Mouse (Mus musculus) G1E (cell line): ENCODE results near the gene Angel2. TPM values are rescaled to one million over a fixed set of nuclear protein-coding genes. Genes with fewer than 3 reads are reported as not detected.

ENCODE experiments used
- ATAC-seq: 2 replicates; pipeline ENCODE4 v1.8.0; 2016; ENCODE audit warnings: mild to moderate bottlenecking; ENCODE audit not compliant: insufficient number of reproducible peaks, poor library complexity, low FRiP score, severe bottlenecking; ENCODE audit errors: extremely low read depth
- DNase-seq: peaks from one replicate; pipeline ENCODE4 v3.0.0; 2012; ENCODE audit warnings: low spot score
- H3K27me3 ChIP-seq: 2 replicates; pipeline ENCODE4 v1.6.1; 2012; ENCODE audit warnings: mild to moderate bottlenecking, low read length, inconsistent platforms; ENCODE audit not compliant: insufficient read depth
- H3K36me3 ChIP-seq: replicated peaks from 2 replicates; pipeline ENCODE3; 2012; ENCODE audit warnings: mild to moderate bottlenecking, inconsistent platforms
- H3K4me1 ChIP-seq: 2 replicates; pipeline ENCODE4 v1.6.1; 2012; ENCODE audit warnings: low read depth, low read length, inconsistent platforms, mixed read lengths; ENCODE audit not compliant: insufficient read depth
- H3K4me3 ChIP-seq: 2 replicates; pipeline ENCODE4 v1.5.1; 2012; ENCODE audit warnings: low read depth, mild to moderate bottlenecking, inconsistent platforms, low read length, moderate library complexity, mixed read lengths
- H3K9me3 ChIP-seq: replicated peaks from 2 replicates; pipeline ENCODE4 v1.6.1; 2012; ENCODE audit warnings: inconsistent platforms
- CTCF ChIP-seq: IDR thresholded peaks from 2 replicates; pipeline ENCODE4 v1.5.1; 2012; ENCODE audit warnings: low read depth, low read length, inconsistent platforms, mixed read lengths
- GATA1 ChIP-seq: IDR thresholded peaks from 2 replicates; pipeline ENCODE4 v1.6.1; 2012; ENCODE audit warnings: borderline replicate concordance, low read length, inconsistent platforms, mixed read lengths
- GATA2 ChIP-seq: IDR thresholded peaks from 2 replicates; pipeline ENCODE4 v1.6.1; 2012; ENCODE audit warnings: low read depth, low read length, inconsistent platforms, borderline replicate concordance
- POLR2AphosphoS5 ChIP-seq: IDR thresholded peaks from 2 replicates; pipeline ENCODE4 v1.6.1; 2012; ENCODE audit warnings: low read depth, low read length, inconsistent platforms; ENCODE audit not compliant: insufficient replicate concordance
- TAL1 ChIP-seq: conservative IDR thresholded peaks from 2 replicates; pipeline ENCODE4 v1.6.1; 2012; ENCODE audit warnings: low read depth, low read length, inconsistent platforms, mixed read lengths
- polyA plus RNA-seq: library from polyadenylated mRNA; stranded (reverse); fragments of >175 nt; gene quantifications from 2 replicates; pipeline ENCODE4 v1.2.3, GENCODE M21; 2012
- total RNA-seq, 2 experiments: library from RNA; stranded (forward) in 1 of 2; stranded (reverse) in 1 of 2; fragments of 200-1000 nt in 1 of 2; fragments of >200 nt in 1 of 2; fragmentation: Nextera tagmentation in 1 of 2; gene quantifications; 2 replicates each; pipeline ENCODE4 v1.2.3; 2014 to 2017

Gene Angel2
- total and polyA plus RNA-seq, 3 experiments = 11.4 to 43.9 (median 43.5) TPM

DNA sequence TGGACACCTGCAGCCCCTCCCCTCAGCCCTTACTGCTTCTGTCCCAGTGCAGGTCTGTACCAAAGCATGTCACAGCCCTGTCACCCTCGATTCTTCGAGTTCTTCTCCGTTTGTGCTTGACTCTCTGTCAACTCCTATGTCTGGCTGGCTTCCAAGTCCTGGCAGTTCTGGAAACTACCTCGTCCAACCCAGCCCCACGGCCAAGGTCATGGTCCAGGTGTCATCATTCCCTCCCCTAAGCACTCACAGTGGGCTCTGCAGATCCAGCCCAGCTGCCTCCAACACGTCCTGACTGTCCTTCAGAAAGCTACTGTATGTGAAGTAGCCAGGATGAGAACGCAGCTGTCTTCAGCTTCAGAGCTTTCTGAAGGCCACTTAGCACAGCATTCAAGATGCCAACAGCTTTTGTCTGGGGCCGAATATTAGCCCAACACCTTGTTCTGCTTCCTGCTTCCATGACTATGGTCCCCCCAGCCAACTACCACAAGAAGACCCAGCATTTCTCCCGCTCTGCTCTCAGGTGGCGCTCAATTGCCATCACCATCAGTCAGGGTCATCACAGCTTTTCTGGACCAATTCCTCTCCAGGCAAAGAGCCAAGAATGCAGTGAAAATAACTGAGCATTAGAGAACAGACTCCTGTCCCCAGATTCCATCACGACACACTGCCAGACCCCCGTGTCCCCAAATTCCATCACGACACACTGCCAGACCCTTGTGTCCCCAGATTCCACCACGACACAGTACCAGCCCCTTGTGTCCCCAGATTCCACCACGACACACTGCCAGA is 40.3 kb downstream of the Angel2 start:
- Histone ChIP-seq H3K4me1 (no peaks in the 10 kb centered on the region), H3K36me3 (no peaks in the 10 kb centered on the region), H3K27me3 (peaks cover 50% of the 10 kb centered on the region), H3K9me3 (no peaks in the 10 kb centered on the region), H3K4me3 (no peak overlapping the region)
- ATAC-seq (no peak), DNase-seq (no peak)
- TF ChIP-seq CTCF = no peak
- TF ChIP-seq GATA1 = no peak
- no peak for TF ChIP-seq GATA2
- no peak for TF ChIP-seq TAL1
- TF ChIP-seq POLR2AphosphoS5 = no peak

- no peaks in the 10 kb centered on the region for H3K36me3 ChIP-seq
- H3K27me3 ChIP-seq = peaks cover 64% of the 10 kb centered on the region
These were observed 43.1 kb downstream of the Angel2 start for GRCm38 (mm10) chr1:190968010-190968409.

DNA sequence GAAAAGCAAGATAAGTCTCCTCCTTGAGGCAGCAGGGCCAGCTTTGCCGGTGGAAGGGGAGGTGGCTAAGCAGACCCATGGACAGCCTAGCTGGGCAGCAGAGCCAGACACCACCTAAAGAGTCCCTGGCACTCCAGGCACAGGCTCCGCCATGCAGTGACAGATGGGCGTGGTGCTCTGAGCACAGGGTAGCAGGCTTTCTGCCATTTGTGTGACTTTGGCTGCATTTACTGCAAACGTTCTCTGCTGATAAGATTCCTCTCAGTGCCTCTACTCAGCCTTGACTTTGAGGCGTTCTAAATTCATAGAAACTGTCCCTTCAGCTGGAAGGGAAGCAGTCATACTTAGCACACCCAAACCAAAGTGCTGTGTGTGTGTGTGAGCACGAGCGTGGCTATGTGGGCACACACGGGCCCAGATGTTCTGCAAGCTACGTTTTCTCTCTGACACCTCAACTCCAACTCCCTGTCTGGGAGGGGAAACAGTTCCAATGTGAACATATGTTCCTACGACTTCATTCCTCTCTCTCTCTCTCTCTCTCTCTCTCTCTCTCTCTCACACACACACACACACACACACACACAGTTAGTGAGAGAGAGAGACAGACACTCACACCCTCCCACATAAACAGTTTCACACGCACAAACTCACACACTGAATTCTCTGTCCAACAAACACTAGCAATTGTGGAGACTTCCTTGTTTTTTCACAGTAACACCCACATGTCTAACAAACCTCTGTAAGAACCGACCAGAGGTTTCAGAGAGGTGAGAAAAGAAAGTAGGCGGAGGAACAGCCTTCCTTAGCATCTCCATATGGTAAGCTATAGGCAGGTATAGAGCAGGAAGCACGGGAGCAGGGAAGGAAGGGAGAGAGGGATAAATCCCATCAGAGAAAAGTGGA is 47.0 kb downstream of the Angel2 start:
- Histone ChIP-seq H3K9me3 (no peaks in the 10 kb centered on the region), H3K4me3 (no peak overlapping the region), H3K4me1 (no peaks in the 10 kb centered on the region), H3K27me3 (peaks cover 65% of the 10 kb centered on the region), H3K36me3 (no peaks in the 10 kb centered on the region)
- no peak for DNase-seq
- TF ChIP-seq GATA1 (no peak), POLR2AphosphoS5 (no peak), TAL1 (no peak), CTCF (no peak)
- ATAC-seq = no peak

More at GRCm38 (mm10) chr1:190968010-190968409, 43.1 kb downstream of the Angel2 start:
- no peak for ATAC-seq
- TF ChIP-seq GATA2 = no peak
- no peak for TF ChIP-seq TAL1
- TF ChIP-seq CTCF = no peak
- TF ChIP-seq POLR2AphosphoS5 = no peak
- Histone ChIP-seq H3K4me1 (no peaks in the 10 kb centered on the region), H3K4me3 (no peak overlapping the region), H3K9me3 (no peaks in the 10 kb centered on the region)
- no peak for DNase-seq

DNA sequence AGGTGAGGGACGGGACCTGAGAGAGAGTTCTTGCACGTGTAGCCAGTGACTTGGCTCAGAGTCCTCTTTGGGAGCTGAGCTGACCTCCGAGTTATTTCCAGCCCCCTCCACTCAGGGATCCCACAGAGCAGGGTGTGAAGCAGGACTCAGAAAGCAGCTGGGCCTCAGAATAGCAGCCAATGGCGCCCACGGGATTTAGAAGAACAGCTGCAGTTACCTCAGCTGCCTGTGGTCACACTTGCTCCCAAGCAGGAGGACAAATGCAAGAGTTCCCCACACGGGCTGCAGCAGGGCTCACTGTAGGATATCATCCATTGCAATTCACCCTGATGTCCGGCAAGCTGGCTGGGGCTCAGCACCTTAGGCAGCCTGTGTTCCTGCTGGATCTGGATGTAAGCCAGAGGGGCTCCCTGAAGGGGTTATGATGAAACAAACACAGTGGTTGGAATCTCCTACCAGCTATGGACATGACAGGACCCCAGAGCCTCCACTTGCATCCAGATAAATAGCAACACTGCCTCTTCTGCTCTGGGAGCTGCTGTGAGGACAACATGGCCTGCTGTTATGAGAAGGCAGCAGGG is 47.8 kb downstream of the Angel2 start:
- TF ChIP-seq GATA1 (no peak), TAL1 (no peak), CTCF (no peak), POLR2AphosphoS5 (no peak), GATA2 (no peak)
- Histone ChIP-seq H3K36me3 (no peaks in the 10 kb centered on the region), H3K27me3 (peaks cover 67% of the 10 kb centered on the region), H3K4me1 (no peaks in the 10 kb centered on the region), H3K9me3 (no peaks in the 10 kb centered on the region), H3K4me3 (no peak overlapping the region)
- DNase-seq (no peak), ATAC-seq (no peak)

- H3K36me3 ChIP-seq = no peaks in the 10 kb centered on the region
- no peak overlapping the region for H3K4me3 ChIP-seq
- peaks cover 78% of the 10 kb centered on the region for H3K27me3 ChIP-seq
- ATAC-seq (no peak), DNase-seq (no peak)
- no peak for TF ChIP-seq GATA2
- TF ChIP-seq TAL1 = no peak
- no peak for TF ChIP-seq POLR2AphosphoS5
- no peak for TF ChIP-seq GATA1
- TF ChIP-seq CTCF = no peak
- no peaks in the 10 kb centered on the region; the same call in 1 of the 2 replicates for H3K9me3 ChIP-seq
- no peaks in the 10 kb centered on the region for H3K4me1 ChIP-seq
These were observed 49.3 kb downstream of the Angel2 start for GRCm38 (mm10) chr1:190974191-190974590.

DNA sequence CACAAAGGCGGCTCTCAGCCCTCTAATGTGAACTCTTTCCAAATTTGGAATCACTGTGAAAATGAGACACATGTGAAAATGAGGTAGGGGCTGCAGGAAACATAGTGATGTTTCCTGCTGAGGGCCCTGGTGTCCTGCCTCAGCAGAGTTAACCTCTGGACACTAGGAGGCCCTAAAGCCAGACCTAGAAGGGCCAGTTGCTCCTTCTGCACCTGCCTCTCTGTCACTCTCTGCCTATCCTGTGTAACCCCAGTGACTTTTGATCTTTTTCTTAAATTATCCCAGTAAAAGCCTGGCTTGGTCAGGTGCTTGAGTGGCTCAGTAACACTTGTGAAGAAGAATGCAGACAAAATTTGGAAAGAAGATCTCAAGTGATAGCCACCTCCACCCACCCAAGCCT is 49.9 kb downstream of the Angel2 start:
- ATAC-seq = no peak
- no peaks in the 10 kb centered on the region; the same call in 1 of the 2 replicates for H3K9me3 ChIP-seq

More for the DNA sequence above, 49.9 kb downstream of the Angel2 start:
- no peak overlapping the region for H3K4me3 ChIP-seq
- TF ChIP-seq GATA2 (no peak), TAL1 (no peak), POLR2AphosphoS5 (no peak), CTCF (no peak), GATA1 (no peak)
- no peaks in the 10 kb centered on the region for H3K4me1 ChIP-seq
- peaks cover 76% of the 10 kb centered on the region for H3K27me3 ChIP-seq
- no peaks in the 10 kb centered on the region for H3K36me3 ChIP-seq
- no peak for DNase-seq
